Mouse (Mus musculus) MEL (cell line): Measurements from ENCODE around the gene Utrn. TPM values are rescaled to one million over a fixed set of nuclear protein-coding genes. Genes with fewer than 3 reads are reported as not detected.

Experiments
- DNase-seq: peaks from one replicate; pipeline ENCODE4 v3.0.0; 2011; ENCODE audit warnings: low read depth, low spot score
- H3K27ac ChIP-seq: 2 replicates; pipeline ENCODE4 v1.5.1; 2012; ENCODE audit warnings: low read depth, mild to moderate bottlenecking, control low read depth, low read length, moderate library complexity; ENCODE audit not compliant: control insufficient read depth
- H3K27me3 ChIP-seq, 2 experiments: fragments of 150-350 bp in 1 of 2; sonication (generic) in 1 of 2; 2 replicates each; pipeline ENCODE4 v1.6.1; 2012; ENCODE audit warnings: low read length in 2 of 2, mild to moderate bottlenecking in 2 of 2, improper control_type of control experiment in 1 of 2, moderate library complexity in 1 of 2; ENCODE audit not compliant: insufficient read depth in 2 of 2, control insufficient read depth in 1 of 2
- H3K36me3 ChIP-seq, 2 experiments: 2 replicates each; pipeline ENCODE4 v1.6.1; 2012 to 2014; ENCODE audit warnings: low read length in 2 of 2, improper control_type of control experiment in 1 of 2, inconsistent platforms in 1 of 2, mild to moderate bottlenecking in 1 of 2; ENCODE audit not compliant: insufficient read depth in 2 of 2, control insufficient read depth in 1 of 2
- H3K4me1 ChIP-seq, 2 experiments: fragments of 150-350 bp in 1 of 2; sonication (generic) in 1 of 2; 2 replicates each; pipeline ENCODE4 v1.6.1; 2012; ENCODE audit warnings: low read length in 2 of 2, improper control_type of control experiment in 1 of 2, mild to moderate bottlenecking in 1 of 2; ENCODE audit not compliant: insufficient read depth in 2 of 2, control insufficient read depth in 1 of 2
- H3K4me3 ChIP-seq, 2 experiments: fragments of 150-350 bp in 1 of 2; sonication (generic) in 1 of 2; 2 replicates each; pipeline ENCODE4 v1.5.1; 2012; ENCODE audit warnings: low read depth in 2 of 2, low read length in 2 of 2, mild to moderate bottlenecking in 2 of 2, moderate library complexity in 2 of 2, control low read depth in 1 of 2, improper control_type of control experiment in 1 of 2; ENCODE audit not compliant: control insufficient read depth in 1 of 2, insufficient read depth in 1 of 2
- H3K79me2 ChIP-seq: 2 replicates; pipeline ENCODE4 v1.6.1; 2012; ENCODE audit warnings: mild to moderate bottlenecking, low read length, moderate library complexity; ENCODE audit not compliant: control insufficient read depth, poor library complexity, insufficient read depth
- H3K9ac ChIP-seq: 2 replicates; pipeline ENCODE4 v1.6.1; 2012; ENCODE audit warnings: low read depth, mild to moderate bottlenecking, control low read depth, low read length, moderate library complexity; ENCODE audit not compliant: control insufficient read depth, poor library complexity, severe bottlenecking
- H3K9me3 ChIP-seq: fragments of 150-350 bp; sonication (generic); replicated peaks from 2 replicates; pipeline ENCODE4 v1.6.1; 2012; ENCODE audit warnings: mild to moderate bottlenecking, low read length, improper control_type of control experiment, moderate library complexity; ENCODE audit not compliant: insufficient read depth
- BHLHE40 ChIP-seq: IDR thresholded peaks from 2 replicates; pipeline ENCODE4 v1.6.1; 2012; ENCODE audit warnings: low read depth, mild to moderate bottlenecking, inconsistent platforms, low read length, improper control_type of control experiment, borderline replicate concordance
- EP300 ChIP-seq, 2 experiments: IDR thresholded peaks; 2 replicates each; pipeline ENCODE4 v1.6.1; 2011; ENCODE audit warnings: improper control_type of control experiment in 2 of 2, low read length in 2 of 2, low read depth in 1 of 2, mild to moderate bottlenecking in 1 of 2
- GATA1 ChIP-seq: IDR thresholded peaks from 2 replicates; pipeline ENCODE4 v1.6.1; 2011; ENCODE audit warnings: low read depth, low read length, improper control_type of control experiment
- HCFC1 ChIP-seq: IDR thresholded peaks from 2 replicates; pipeline ENCODE4 v1.6.1; 2012; ENCODE audit warnings: low read depth, mild to moderate bottlenecking, inconsistent platforms, low read length, improper control_type of control experiment, moderate library complexity
- JUND ChIP-seq: IDR thresholded peaks from 2 replicates; pipeline ENCODE4 v1.6.1; 2011; ENCODE audit warnings: low read depth, mild to moderate bottlenecking, improper control_type of control experiment, low read length
- MAZ ChIP-seq: IDR thresholded peaks from 2 replicates; pipeline ENCODE4 v1.6.1; 2012; ENCODE audit warnings: low read depth, mild to moderate bottlenecking, inconsistent platforms, low read length, improper control_type of control experiment
- MEF2A ChIP-seq: IDR thresholded peaks from 2 replicates; pipeline ENCODE4 v1.6.1; 2014; ENCODE audit warnings: low read depth, mild to moderate bottlenecking, inconsistent platforms, low read length, improper control_type of control experiment; ENCODE audit not compliant: poor library complexity, insufficient replicate concordance, severe bottlenecking; ENCODE audit errors: extremely low read depth
- MXI1 ChIP-seq: IDR thresholded peaks from 2 replicates; pipeline ENCODE4 v1.6.1; 2011; ENCODE audit warnings: mild to moderate bottlenecking, low read depth, low read length, improper control_type of control experiment
- NELFE ChIP-seq: IDR thresholded peaks from 2 replicates; pipeline ENCODE4 v1.6.1; 2011; ENCODE audit warnings: low read depth, low read length, improper control_type of control experiment
- POLR2A ChIP-seq, 2 experiments: IDR thresholded peaks; 2 replicates each; pipeline ENCODE4 v1.6.1; 2011 to 2012; ENCODE audit warnings: low read length in 2 of 2, mild to moderate bottlenecking in 2 of 2, control low read depth in 1 of 2, improper control_type of control experiment in 1 of 2, low read depth in 1 of 2, moderate library complexity in 1 of 2; ENCODE audit not compliant: control insufficient read depth in 1 of 2, insufficient read depth in 1 of 2, poor library complexity in 1 of 2
- POLR2AphosphoS2 ChIP-seq: IDR thresholded peaks from 2 replicates; pipeline ENCODE4 v1.6.1; 2011; ENCODE audit warnings: low read length, improper control_type of control experiment
- POLR2AphosphoS5 ChIP-seq: IDR thresholded peaks from 2 replicates; pipeline ENCODE4 v1.6.1; 2012; ENCODE audit warnings: low read depth, borderline replicate concordance, mild to moderate bottlenecking, inconsistent platforms, low read length, moderate library complexity, mixed read lengths
- RAD21 ChIP-seq: IDR thresholded peaks from 2 replicates; pipeline ENCODE4 v1.6.1; 2011; ENCODE audit warnings: mild to moderate bottlenecking, low read depth, low read length, improper control_type of control experiment
- SIN3A ChIP-seq: IDR thresholded peaks from 2 replicates; pipeline ENCODE4 v1.6.1; 2012; ENCODE audit warnings: low read length, improper control_type of control experiment, inconsistent platforms
- TCF12 ChIP-seq: IDR thresholded peaks from 2 replicates; pipeline ENCODE4 v1.6.1; 2014; ENCODE audit warnings: low read depth, mild to moderate bottlenecking, inconsistent platforms, low read length, improper control_type of control experiment, moderate library complexity
- USF1 ChIP-seq: IDR thresholded peaks from 2 replicates; pipeline ENCODE4 v1.6.1; 2014; ENCODE audit warnings: low read depth, mild to moderate bottlenecking, inconsistent platforms, low read length, improper control_type of control experiment, moderate library complexity
- ZKSCAN1 ChIP-seq: IDR thresholded peaks from 2 replicates; pipeline ENCODE4 v1.6.1; 2012; ENCODE audit warnings: low read depth, mild to moderate bottlenecking, inconsistent platforms, low read length, improper control_type of control experiment, moderate library complexity
- polyA plus RNA-seq, 2 experiments: library from polyadenylated mRNA; stranded (reverse) in 1 of 2; unstranded in 1 of 2; fragments of >175 nt in 1 of 2; fragments of >200 nt in 1 of 2; gene quantifications; 2 replicates each; pipeline versions ENCODE4 v1.2.1 to v1.2.4; 2012; ENCODE audit warnings: low replicate concordance in 2 of 2, low read depth in 1 of 2; ENCODE audit not compliant: insufficient read length in 2 of 2, insufficient read depth in 1 of 2, missing spikeins in 1 of 2
- total RNA-seq: library from RNA; depleted of rRNA; stranded (reverse); fragments of 300-350 nt; gene quantifications from 2 replicates; pipeline ENCODE4 v1.2.3, GENCODE M21; 2012

The Utrn gene
- total and polyA plus RNA-seq, 3 experiments: 2.3 to 4.3 TPM; not detected in 1

GRCm38 (mm10) chr10:12869846-12870245 lies 681 bp upstream of the Utrn start:
- Histone ChIP-seq H3K79me2 (no peaks in the 10 kb centered on the region; the same call in 1 of the 2 replicates), H3K9me3 (no peaks in the 10 kb centered on the region), H3K4me3 (peak overlapping the region in 1 of 2 experiments; percentile 96; a peak in 2 of 4 replicates), H3K4me1 (0 out of 4 replicates have a peak, but pooled peaks cover 0 to 4% of the 10 kb centered on the region in 2 experiments), H3K27me3 (no peaks in the 10 kb centered on the region; a peak in 1 of 4 replicates), H3K36me3 (peaks cover 0 to 3% of the 10 kb centered on the region in 2 experiments; a peak in 1 of 4 replicates), H3K27ac (no peak overlapping the region), H3K9ac (no peak overlapping the region)
- no peak for DNase-seq
- no peak for TF ChIP-seq GATA1
- no peak for TF ChIP-seq JUND
- TF ChIP-seq BHLHE40: no peak
- TF ChIP-seq POLR2AphosphoS2: no peak
- no peak for TF ChIP-seq USF1
- no peak for TF ChIP-seq EP300 (IDR thresholded peaks at IDR 0.05; ENCODE audit: low read depth in 1 of 2, low read length in 2 of 2)
- TF ChIP-seq MAZ: no peak
- TF ChIP-seq MXI1: no peak
- no peak for TF ChIP-seq POLR2A (IDR thresholded peaks at IDR 0.05; ENCODE audit: control insufficient read depth in 1 of 2, insufficient read depth in 1 of 2, low read depth in 1 of 2, low read length in 2 of 2, poor library complexity in 1 of 2)
- TF ChIP-seq RAD21: no peak
- TF ChIP-seq ZKSCAN1: no peak
- no peak for TF ChIP-seq TCF12

GRCm38 (mm10) chr10:12868189-12869028 lies 756 bp downstream of the Utrn start:
- peak overlapping the region; percentile 81 for H3K9ac ChIP-seq
- no peaks in the 10 kb centered on the region for H3K27me3 ChIP-seq
- 0 out of 4 replicates have a peak, but pooled peaks cover 0 to 4% of the 10 kb centered on the region in 2 experiments for H3K4me1 ChIP-seq
- no peaks in the 10 kb centered on the region; the same call in 1 of the 2 replicates for H3K79me2 ChIP-seq
- peak; percentile 90 for DNase-seq
- peak overlapping the region; percentile 40 for H3K27ac ChIP-seq
- H3K9me3 ChIP-seq: no peaks in the 10 kb centered on the region
- H3K36me3 ChIP-seq: 0 out of 4 replicates have a peak, but pooled peaks cover 0 to 2% of the 10 kb centered on the region in 2 experiments
- peak; percentile 15; the same call in 1 of the 2 replicates for TF ChIP-seq NELFE
- TF ChIP-seq POLR2A (IDR thresholded peaks at IDR 0.05; ENCODE audit: control insufficient read depth in 1 of 2, insufficient read depth in 1 of 2, low read depth in 1 of 2, low read length in 2 of 2, poor library complexity in 1 of 2): peak in 1 of 2 experiments; percentile 63; a peak in 2 of 4 replicates
- TF ChIP-seq SIN3A: peak; percentile 57
- no peak for TF ChIP-seq EP300 (IDR thresholded peaks at IDR 0.05; ENCODE audit: low read depth in 1 of 2, low read length in 2 of 2)
- peak; percentile 4; the same call in 1 of the 2 replicates for TF ChIP-seq USF1
- TF ChIP-seq MAZ: peak; percentile 67; the same call in 1 of the 2 replicates
- TF ChIP-seq POLR2AphosphoS5: no peak
- TF ChIP-seq HCFC1: 0 out of 2 replicates have a peak, but pooled peaks have one; percentile 30
- TF ChIP-seq MXI1: peak; percentile 0; the same call in 1 of the 2 replicates
- TF ChIP-seq MEF2A: no peak
- peak overlapping the region; percentile 55 to 96 for H3K4me3 ChIP-seq
